Mouse (Mus musculus): ENCODE data around the gene Clec2g. TPM values are rescaled to one million over a fixed set of nuclear protein-coding genes. Genes with fewer than 3 reads are reported as not detected.
"Not testable (repeated sequence)": the region's sequence is repeated elsewhere in the genome, so short reads cannot be mapped to it uniquely, and the experiment has no call there.

Gene Clec2g
- polyA plus RNA-seq, 1 experiment from 2014 or later = not detected

DNA sequence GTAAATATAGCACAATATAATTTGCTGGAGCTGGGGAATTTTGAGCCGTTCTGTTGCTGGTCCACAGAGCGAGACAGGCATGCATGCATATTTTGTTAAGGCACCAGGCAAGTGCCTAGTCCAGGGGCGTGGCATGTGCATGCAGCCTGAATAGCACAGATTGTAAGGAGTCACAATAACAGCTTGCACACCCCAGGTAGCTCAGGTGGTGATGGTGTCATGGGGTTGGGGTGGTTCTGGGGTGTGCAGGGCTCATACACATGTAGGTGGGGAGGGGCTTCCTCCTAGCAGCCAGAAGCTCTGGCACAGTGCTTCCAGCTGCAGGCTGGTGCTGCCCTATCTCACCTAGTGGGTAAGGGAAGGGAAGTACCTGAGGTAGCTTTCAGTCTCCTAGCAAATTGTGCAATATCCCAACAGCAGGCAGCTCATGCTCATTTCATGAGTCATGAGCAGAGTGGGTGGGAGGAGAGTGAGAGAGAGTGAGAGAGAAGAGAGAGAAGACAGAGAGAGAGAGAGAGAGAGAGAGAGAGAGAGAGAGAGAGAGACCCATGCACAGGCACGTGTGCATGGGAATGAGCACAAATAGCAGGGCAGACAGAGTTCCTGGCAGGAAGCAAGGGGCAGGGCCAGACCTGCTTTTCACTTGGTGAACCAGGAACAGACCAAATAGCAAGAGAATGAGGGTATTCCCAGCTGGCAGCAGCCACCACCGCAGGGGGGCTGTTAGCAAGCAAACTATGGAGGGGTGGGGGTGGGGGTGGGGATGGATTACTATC is 7.7 kb downstream of the Clec2g start:
- peak; percentile 34; the same call in 1 of the 2 replicates for ATAC-seq (ENCODE audit: low FRiP score, low read depth)
- H3K27ac ChIP-seq (replicated peaks) = no peak overlapping the region
- no peaks in the 10 kb centered on the region for H3K4me1 ChIP-seq
- H3K9me3 ChIP-seq = no peaks in the 10 kb centered on the region
- no peaks in the 10 kb centered on the region for H3K27me3 ChIP-seq
- no peak overlapping the region for H3K9ac ChIP-seq (replicated peaks)
- no peaks in the 10 kb centered on the region for H3K36me3 ChIP-seq
- no peak overlapping the region for H3K4me2 ChIP-seq (replicated peaks)
- WGBS = 74% methylated on average over 5 of the region's 5 CpGs
- H3K4me3 ChIP-seq = no peak overlapping the region

DNA sequence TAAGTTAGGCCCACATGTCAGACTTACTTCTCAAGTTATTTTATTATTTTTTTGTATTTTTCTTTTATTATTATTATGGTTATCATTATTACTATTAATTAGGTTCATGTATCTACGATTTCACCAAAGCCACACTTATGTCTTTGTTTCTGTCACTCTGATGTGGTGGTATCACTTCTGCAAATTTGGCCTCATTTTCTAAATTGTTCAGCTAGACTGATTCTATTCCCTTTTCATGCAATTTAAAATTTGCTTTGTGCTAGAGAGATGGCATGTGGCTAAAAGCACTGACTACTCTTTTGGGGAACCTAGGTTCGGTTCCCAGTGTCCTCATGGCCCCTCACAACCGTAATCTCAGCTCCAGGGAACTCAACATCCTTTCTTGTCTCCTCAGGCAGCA is 11.4 kb downstream of the Clec2g start:
- Histone ChIP-seq H3K36me3 (no peaks in the 10 kb centered on the region), H3K4me3 (no peak overlapping the region), H3K27me3 (no peaks in the 10 kb centered on the region), H3K9ac (replicated peaks) (no peak overlapping the region), H3K27ac (replicated peaks) (no peak overlapping the region), H3K9me3 (no peaks in the 10 kb centered on the region), H3K4me2 (replicated peaks) (no peak overlapping the region), H3K4me1 (no peaks in the 10 kb centered on the region)
- ATAC-seq (ENCODE audit: low FRiP score, low read depth) = no peak
- WGBS = 82% methylated on average over 3 of the region's 3 CpGs

DNA sequence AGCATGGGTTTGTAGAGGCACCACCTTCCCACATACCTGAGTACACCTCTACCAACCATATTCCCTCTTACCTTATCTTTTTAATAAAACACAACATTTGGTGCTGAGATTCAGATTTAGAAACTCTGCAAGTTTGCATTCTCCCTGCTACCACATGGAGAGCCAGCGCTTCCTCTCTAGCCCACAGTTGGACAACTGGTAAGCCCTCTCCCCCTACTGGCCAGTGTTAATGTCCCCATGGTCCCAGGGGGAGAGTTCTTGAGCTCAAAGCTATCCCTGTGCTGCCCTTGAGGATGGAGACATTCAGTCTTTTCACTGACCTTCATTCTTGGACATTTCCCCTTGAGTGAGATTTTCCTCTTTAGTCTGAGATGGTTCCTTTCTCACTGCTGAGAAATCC is 26.9 kb downstream of the Clec2g start:
- no peaks in the 10 kb centered on the region for H3K27me3 ChIP-seq
- no peaks in the 10 kb centered on the region for H3K4me1 ChIP-seq
- H3K36me3 ChIP-seq = no peaks in the 10 kb centered on the region
- no peak overlapping the region for H3K27ac ChIP-seq (replicated peaks)
- no peak overlapping the region for H3K9ac ChIP-seq (replicated peaks)
- no peak overlapping the region for H3K4me3 ChIP-seq
- H3K4me2 ChIP-seq (replicated peaks) = no peak overlapping the region
- WGBS = 93% methylated on average over 1 of the region's 1 CpGs
- ATAC-seq (ENCODE audit: low FRiP score, low read depth) = no peak
- no peaks in the 10 kb centered on the region for H3K9me3 ChIP-seq

DNA sequence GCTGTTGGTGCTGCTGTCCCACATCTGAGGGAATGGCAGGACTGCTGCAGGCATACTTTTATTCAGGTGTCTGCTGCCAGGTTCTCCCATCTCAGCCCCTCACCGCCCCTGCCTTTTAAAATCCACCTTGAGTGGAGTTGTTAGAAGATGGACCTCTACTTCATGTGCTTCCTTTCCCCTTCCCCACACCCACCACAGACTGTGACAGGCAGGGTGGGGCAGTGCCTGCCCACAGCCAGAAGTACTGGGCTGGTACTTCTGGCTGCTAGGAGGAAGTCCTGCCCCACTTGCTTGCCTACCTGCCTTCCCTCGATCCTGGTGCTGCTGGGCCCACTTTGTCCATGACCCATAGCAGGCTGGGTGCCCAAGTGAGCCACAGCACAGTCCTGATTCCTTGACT is 27.9 kb downstream of the Clec2g start:
- H3K9ac ChIP-seq (replicated peaks); ATAC-seq (ENCODE audit: low FRiP score, low read depth); H3K4me3 ChIP-seq; H3K36me3 ChIP-seq; H3K27me3 ChIP-seq; H3K4me2 ChIP-seq (replicated peaks); H3K4me1 ChIP-seq; H3K27ac ChIP-seq (replicated peaks); H3K9me3 ChIP-seq: not testable (repeated sequence)
- WGBS = 89% methylated on average over 2 of the region's 2 CpGs

DNA sequence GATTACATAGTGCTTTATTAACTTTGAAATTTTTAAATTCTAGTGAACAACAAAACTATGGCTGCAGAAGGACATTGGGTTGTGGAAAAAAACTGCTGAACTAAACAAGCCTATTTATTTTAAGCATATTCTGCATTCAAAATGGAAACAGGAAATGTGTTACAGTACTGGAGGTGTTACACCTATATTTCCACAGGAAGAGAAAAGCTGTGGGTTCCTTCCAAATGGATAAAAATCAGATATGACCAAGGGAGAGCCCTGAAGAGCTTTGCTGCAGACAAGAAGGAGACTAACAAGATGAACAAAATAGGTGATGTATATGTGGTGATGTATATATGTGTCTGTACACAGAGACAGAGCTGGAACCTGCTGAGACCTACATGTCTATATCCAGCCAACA is 30.3 kb downstream of the Clec2g start:
- Histone ChIP-seq H3K9me3 (no peaks in the 10 kb centered on the region), H3K4me3 (no peak overlapping the region), H3K27ac (replicated peaks) (no peak overlapping the region), H3K4me1 (no peaks in the 10 kb centered on the region), H3K4me2 (replicated peaks) (no peak overlapping the region), H3K27me3 (no peaks in the 10 kb centered on the region), H3K9ac (replicated peaks) (no peak overlapping the region), H3K36me3 (no peaks in the 10 kb centered on the region)
- no peak for ATAC-seq (ENCODE audit: low FRiP score, low read depth)

DNA sequence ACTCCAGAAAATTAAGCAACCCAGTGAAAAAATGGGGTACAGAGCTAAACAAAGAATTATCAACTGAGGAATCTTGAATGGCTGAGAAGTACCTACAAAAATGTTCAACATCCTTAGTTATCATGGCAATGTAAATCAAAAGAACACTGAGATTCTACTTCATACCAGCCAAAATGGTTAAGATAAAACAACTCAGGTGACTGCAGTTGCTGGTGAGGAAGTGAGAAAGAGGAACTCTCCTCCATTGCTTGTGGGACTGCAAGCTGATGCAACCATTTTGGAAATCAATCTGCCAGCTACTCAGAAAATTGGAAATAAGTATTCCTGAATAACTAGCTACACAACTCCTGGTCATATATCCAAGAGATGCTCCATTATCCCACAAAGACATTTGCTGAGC is 34.3 kb downstream of the Clec2g start:
- Histone ChIP-seq H3K27ac (replicated peaks) (no peak overlapping the region), H3K27me3 (no peaks in the 10 kb centered on the region), H3K9ac (replicated peaks) (no peak overlapping the region), H3K36me3 (no peaks in the 10 kb centered on the region), H3K9me3 (no peaks in the 10 kb centered on the region), H3K4me3 (no peak overlapping the region), H3K4me2 (replicated peaks) (no peak overlapping the region), H3K4me1 (no peaks in the 10 kb centered on the region)
- no peak for ATAC-seq (ENCODE audit: low FRiP score, low read depth)

DNA sequence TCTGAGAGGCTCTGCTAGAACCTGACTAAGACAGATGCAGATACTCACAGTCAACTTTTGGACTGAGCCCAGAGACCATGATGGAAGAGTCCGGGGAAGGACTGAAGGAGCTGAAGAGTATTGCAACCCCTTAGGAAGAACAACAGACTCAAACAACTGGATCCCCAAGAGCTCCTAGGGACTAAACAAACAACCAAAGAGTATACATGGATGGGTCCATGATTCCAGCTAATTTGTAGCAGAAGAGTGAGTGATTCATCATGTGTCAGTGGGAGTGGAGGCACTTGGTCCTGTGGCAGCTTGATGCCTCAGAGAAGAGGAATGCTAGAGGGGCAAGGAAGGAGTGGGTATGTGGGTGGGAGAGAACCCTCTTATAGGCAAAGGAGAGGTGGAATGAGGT is 35.6 kb downstream of the Clec2g start:
- WGBS = 97% methylated on average over 1 of the region's 1 CpGs
- Histone ChIP-seq H3K36me3 (no peaks in the 10 kb centered on the region), H3K4me2 (replicated peaks) (no peak overlapping the region), H3K27ac (replicated peaks) (no peak overlapping the region), H3K4me3 (no peak overlapping the region), H3K4me1 (no peaks in the 10 kb centered on the region), H3K9ac (replicated peaks) (no peak overlapping the region), H3K9me3 (no peaks in the 10 kb centered on the region), H3K27me3 (no peaks in the 10 kb centered on the region)
- no peak for ATAC-seq (ENCODE audit: low FRiP score, low read depth)

DNA sequence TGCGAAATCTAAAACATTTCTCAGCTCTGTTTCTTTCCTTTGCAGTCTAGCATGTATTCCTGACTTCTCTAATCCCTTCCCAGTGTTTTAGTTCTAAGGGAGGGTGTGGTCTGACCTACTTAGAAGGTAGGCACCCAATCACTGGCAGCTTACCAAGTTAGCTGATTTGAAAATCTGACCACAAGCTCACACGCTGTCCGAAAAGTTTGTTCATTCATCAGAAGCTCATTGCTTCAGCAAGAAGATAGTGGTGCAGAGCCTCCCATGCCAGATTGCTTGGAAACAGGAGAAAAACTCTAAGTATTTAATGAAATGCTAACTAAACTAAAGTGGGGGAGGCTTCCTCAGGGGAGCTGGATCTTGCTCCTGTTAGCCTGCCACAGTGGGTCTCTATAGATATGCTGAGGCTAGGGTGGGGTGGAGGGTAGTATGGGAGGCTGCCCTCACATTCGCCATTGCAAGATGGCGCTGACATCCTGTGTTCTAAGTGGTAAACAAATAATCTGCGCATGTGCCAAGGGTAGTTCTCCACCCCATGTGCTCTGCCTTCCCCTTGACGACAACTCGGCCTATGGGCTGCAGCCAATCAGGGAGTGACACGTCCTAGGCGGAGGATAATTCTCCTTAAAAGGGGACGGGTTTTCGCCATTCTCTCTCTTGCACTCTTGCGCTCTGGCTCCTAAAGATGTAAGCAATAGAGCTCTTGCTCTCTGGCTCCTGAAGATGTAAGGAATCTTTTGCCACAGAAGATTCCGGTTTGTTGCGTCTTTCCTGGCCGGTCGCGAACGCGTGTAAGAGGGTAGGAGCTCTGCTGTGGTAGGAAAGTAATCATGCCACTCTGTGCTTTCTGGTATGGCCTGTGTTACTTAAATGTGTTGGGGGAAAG is 36.6 kb downstream of the Clec2g start:
- H3K4me2 ChIP-seq (replicated peaks); H3K9ac ChIP-seq (replicated peaks); H3K27me3 ChIP-seq; H3K9me3 ChIP-seq; H3K4me3 ChIP-seq; H3K36me3 ChIP-seq; H3K4me1 ChIP-seq; H3K27ac ChIP-seq (replicated peaks); ATAC-seq (ENCODE audit: low FRiP score, low read depth): not testable (repeated sequence)
- WGBS = 93% methylated on average over 20 of the region's 20 CpGs

DNA sequence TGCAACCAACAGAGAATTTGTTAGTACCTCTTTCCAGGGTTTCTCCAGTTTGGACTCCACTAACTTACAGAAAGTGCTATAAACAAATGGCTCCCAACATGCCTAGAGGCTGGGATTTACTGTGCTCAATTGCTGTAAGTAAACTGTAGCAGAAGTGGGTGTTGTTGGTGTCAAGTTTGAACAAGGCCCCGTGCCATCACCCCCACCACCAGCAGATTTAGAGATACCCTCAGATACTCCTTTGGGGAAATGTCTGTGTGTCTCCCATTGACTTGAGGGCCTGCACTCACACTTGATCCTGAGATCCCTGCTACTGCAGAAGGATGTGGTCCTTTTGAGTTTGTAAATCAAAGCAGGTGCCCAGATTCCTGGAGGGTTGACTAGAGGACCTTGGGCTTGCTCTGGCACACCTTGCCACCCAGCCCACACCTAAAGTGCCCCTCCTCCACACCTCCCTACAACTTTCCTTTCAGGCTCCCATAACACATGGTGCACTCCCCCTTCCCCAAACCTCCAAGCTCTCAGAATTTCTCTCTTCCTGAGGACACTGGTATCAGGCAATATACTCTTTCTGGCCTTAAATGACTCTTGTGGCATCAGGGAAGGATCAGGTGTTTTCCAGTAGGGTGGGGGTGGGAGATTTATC is 37.3 kb downstream of the Clec2g start:
- no peak overlapping the region for H3K27ac ChIP-seq (replicated peaks)
- 85% methylated on average over 1 of the region's 1 CpGs for WGBS

DNA sequence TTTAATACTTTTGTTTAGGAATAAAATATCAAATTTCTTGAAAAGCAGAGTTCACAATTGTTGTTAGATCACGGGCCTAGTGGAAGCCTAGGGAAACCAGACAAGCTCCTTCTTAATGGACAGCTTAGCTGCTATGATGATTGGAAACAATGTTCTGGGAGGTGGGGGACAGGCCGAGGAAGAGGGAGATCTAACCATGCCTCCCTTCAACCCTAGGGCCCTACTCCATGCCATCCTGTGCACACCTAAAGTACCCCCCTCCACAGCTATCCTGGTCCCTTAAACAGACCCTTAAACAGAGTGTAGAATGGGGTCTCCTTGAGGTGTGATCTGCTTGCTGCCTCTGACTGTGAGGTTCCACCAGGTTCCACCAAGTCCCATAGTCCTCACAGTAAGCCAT is 38.0 kb downstream of the Clec2g start:
- no peak overlapping the region for H3K4me3 ChIP-seq
- no peaks in the 10 kb centered on the region for H3K9me3 ChIP-seq
- ATAC-seq (ENCODE audit: low FRiP score, low read depth) = no peak
- 82% methylated on average over 2 of the region's 2 CpGs for WGBS
- no peaks in the 10 kb centered on the region for H3K36me3 ChIP-seq
- no peak overlapping the region for H3K27ac ChIP-seq (replicated peaks)
- H3K4me1 ChIP-seq = no peaks in the 10 kb centered on the region
- H3K27me3 ChIP-seq = no peaks in the 10 kb centered on the region
- H3K4me2 ChIP-seq (replicated peaks) = no peak overlapping the region
- H3K9ac ChIP-seq (replicated peaks) = no peak overlapping the region

More for the DNA sequence above, 37.3 kb downstream of the Clec2g start:
- no peak overlapping the region for H3K9ac ChIP-seq (replicated peaks)
- no peaks in the 10 kb centered on the region for H3K4me1 ChIP-seq
- H3K36me3 ChIP-seq = no peaks in the 10 kb centered on the region
- H3K4me2 ChIP-seq (replicated peaks) = no peak overlapping the region
- no peaks in the 10 kb centered on the region for H3K9me3 ChIP-seq
- ATAC-seq (ENCODE audit: low FRiP score, low read depth) = no peak
- no peak overlapping the region for H3K4me3 ChIP-seq
- no peaks in the 10 kb centered on the region for H3K27me3 ChIP-seq

DNA sequence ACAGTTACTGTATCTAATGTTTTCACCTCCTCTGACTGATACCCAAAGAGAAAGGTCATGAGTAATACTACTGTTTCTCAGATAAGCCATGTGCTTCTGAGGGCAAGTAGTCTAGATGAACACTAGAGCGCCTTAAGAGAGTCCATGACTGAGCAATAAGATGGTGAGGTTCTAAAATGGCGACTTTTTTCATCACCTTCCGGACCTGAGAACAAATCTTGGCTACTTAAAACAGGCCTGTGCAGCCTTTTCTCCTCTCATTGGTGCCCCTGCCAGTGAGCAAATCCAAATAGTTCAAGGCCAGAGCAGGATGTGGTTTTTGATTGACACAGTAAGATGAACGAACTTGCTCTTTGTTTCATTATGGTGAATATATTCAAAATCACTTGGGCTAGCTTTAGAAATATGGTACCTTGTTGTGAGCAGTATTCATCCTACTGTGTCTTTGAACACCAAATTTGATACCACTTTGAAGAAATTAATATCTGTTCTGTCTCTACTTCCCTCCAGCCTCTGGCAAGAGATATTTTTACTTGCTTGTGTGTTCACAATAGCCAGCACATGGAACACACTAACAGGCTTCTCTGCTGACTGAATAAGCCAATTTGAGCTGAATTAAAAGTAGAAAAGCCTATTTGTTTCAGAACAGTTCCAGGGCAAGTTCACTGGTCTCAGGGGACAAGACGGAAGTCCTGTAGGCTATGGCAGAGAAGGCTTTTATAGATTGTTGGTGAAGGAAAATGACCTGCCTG is 38.7 kb downstream of the Clec2g start:
- Histone ChIP-seq H3K27ac (replicated peaks) (no peak overlapping the region), H3K4me1 (no peaks in the 10 kb centered on the region), H3K9me3 (no peaks in the 10 kb centered on the region), H3K36me3 (no peaks in the 10 kb centered on the region), H3K27me3 (no peaks in the 10 kb centered on the region), H3K4me2 (replicated peaks) (no peak overlapping the region), H3K4me3 (no peak overlapping the region), H3K9ac (replicated peaks) (no peak overlapping the region)
- 86% methylated on average over 5 of the region's 5 CpGs for WGBS
- ATAC-seq (ENCODE audit: low FRiP score, low read depth) = no peak

DNA sequence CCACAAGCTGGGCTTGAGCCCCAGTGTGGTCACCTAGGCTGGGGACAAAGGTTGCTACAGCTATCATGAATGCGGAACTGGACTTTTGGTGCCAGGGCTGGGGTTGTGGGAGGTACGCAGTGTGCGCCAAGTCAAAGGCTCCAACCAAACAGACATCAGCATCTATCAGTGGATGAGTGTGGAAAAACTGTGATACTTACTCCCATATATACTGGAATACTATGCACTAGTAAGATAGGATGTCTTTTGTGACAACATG is 39.2 kb downstream of the Clec2g start:
- H3K9me3 ChIP-seq = no peaks in the 10 kb centered on the region
- H3K9ac ChIP-seq (replicated peaks) = no peak overlapping the region
- ATAC-seq (ENCODE audit: low FRiP score, low read depth) = no peak
- no peak overlapping the region for H3K4me3 ChIP-seq
- H3K27me3 ChIP-seq = no peaks in the 10 kb centered on the region
- H3K4me2 ChIP-seq (replicated peaks) = no peak overlapping the region
- no peak overlapping the region for H3K27ac ChIP-seq (replicated peaks)
- 94% methylated on average over 3 of the region's 3 CpGs for WGBS
- no peaks in the 10 kb centered on the region for H3K36me3 ChIP-seq
- H3K4me1 ChIP-seq = no peaks in the 10 kb centered on the region
